Mouse (Mus musculus): ENCODE results near the gene Celf2.

DNA sequence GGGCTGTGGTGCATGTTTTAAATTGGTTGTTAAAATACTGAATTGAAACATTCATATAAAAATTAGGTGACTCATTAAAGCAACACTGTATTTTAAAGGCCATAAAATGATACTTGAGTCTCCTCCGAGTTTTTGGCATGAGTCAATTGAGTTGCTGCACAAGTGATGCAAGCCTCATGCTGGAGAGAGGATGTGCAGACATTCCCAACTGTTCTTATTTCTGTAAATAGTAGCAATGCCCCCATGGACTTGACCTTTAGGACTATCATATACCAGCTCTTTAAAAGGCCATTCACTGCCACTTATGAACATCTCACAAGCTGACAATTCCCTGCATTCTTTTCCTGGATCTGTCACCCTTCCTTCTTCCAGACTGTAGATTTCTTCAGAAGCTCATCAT lies 10.1 kb upstream of the Celf2 start:
- TF ChIP-seq POLR2A (IDR thresholded peaks at IDR 0.05; ENCODE audit: borderline replicate concordance, control insufficient read depth, low read depth, low read length) = no peak
- TF ChIP-seq CTCF (IDR thresholded peaks at IDR 0.05; ENCODE audit: control insufficient read depth, insufficient read depth, low read length) = no peak
